Mouse (Mus musculus) right cerebral cortex, adult 18-20 months (tissue): ENCODE measurements around the gene Tprg.

Source experiments
- DNase-seq: peaks from one replicate; pipeline ENCODE4 v3.0.0; 2022; ENCODE audit warnings: mixed read lengths

Gene Tprg

GRCm38 (mm10) chr16:25426261-25426660, 139.6 kb downstream of the Tprg start:
- DNase-seq, result no peak

GRCm38 (mm10) chr16:25440039-25440438, 153.4 kb downstream of the Tprg start:
- no peak for DNase-seq

GRCm38 (mm10) chr16:25445580-25445979, 159.0 kb downstream of the Tprg start:
- DNase-seq, result no peak

GRCm38 (mm10) chr16:25451511-25451910, 164.9 kb downstream of the Tprg start:
- DNase-seq, result no peak

GRCm38 (mm10) chr16:25464732-25465131, 178.1 kb downstream of the Tprg start:
- no peak for DNase-seq

GRCm38 (mm10) chr16:25465435-25466139, 179.0 kb downstream of the Tprg start:
- DNase-seq, result peak; percentile 25

- DNase-seq, result no peak
These were observed 181.4 kb downstream of the Tprg start for GRCm38 (mm10) chr16:25468040-25468439.

GRCm38 (mm10) chr16:25468662-25469061, 182.0 kb downstream of the Tprg start:
- no peak for DNase-seq
